Mouse (Mus musculus) brain, embryonic 14.5 days (tissue): ENCODE results near the gene Ube2z.

Source experiments
- CTCF ChIP-seq: fragments of 200-500 bp; IDR thresholded peaks from 2 replicates; pipeline ENCODE4 v1.5.1; 2012; ENCODE audit warnings: inconsistent platforms, mild to moderate bottlenecking, moderate library complexity, borderline replicate concordance; ENCODE audit not compliant: insufficient read depth, insufficient read length; ENCODE audit errors: extremely low read depth
- POLR2A ChIP-seq: fragments of 200-500 bp; IDR thresholded peaks from 2 replicates; pipeline ENCODE4 v1.6.1; 2012; ENCODE audit warnings: mild to moderate bottlenecking, inconsistent platforms, borderline replicate concordance; ENCODE audit not compliant: poor library complexity, insufficient read depth, insufficient read length, severe bottlenecking; ENCODE audit errors: extremely low read depth

- TF ChIP-seq CTCF (no peak), POLR2A (no peak)
Observed at GRCm38 (mm10) chr11:96108376-96108775, 43.2 kb upstream of the Ube2z start.
